Mouse (Mus musculus) heart, postnatal 0 days (tissue): ENCODE measurements at regions not wholly inside any gene's neighbourhood (a gene's known extent, or its start where the extent isn't known, plus 50 kb on each side); places are given as distances from the start of the nearest gene placed in this dataset.

Source experiments
- ATAC-seq: fragments of 200-750 bp; cut with Nextera tagmentation; 2 replicates; pipeline ENCODE4 v1.8.0; 2017; ENCODE audit warnings: low read depth, moderate number of reproducible peaks, moderate library complexity; ENCODE audit not compliant: insufficient read depth
- DNase-seq: peaks from one replicate; pipeline ENCODE4 v3.0.0-alpha.2; 2016; ENCODE audit warnings: low spot score
- H3K27ac ChIP-seq: fragments of 300-500 bp; sonication (generic); 2 replicates; pipeline ENCODE4 v1.5.1; 2014; ENCODE audit warnings: low read depth, mild to moderate bottlenecking
- H3K27me3 ChIP-seq: fragments of 300-500 bp; sonication (generic); 2 replicates; pipeline ENCODE4 v1.6.1; 2014; ENCODE audit warnings: low read length, mixed read lengths; ENCODE audit not compliant: control insufficient read depth, insufficient read depth
- H3K36me3 ChIP-seq: fragments of 300-500 bp; sonication (generic); replicated peaks from 2 replicates; pipeline ENCODE4 v1.6.1; 2014; ENCODE audit warnings: low read length, mixed read lengths; ENCODE audit not compliant: control insufficient read depth, insufficient read depth
- H3K4me1 ChIP-seq: fragments of 300-500 bp; sonication (generic); 2 replicates; pipeline ENCODE4 v1.6.1; 2014; ENCODE audit warnings: antibody characterized with exemption; ENCODE audit not compliant: control insufficient read depth, insufficient read depth
- H3K4me2 ChIP-seq: fragments of 300-500 bp; sonication (generic); 2 replicates; pipeline ENCODE4 v1.6.1; 2014; ENCODE audit warnings: low read depth, mild to moderate bottlenecking, low read length, moderate library complexity
- H3K4me3 ChIP-seq: fragments of 300-500 bp; sonication (generic); 2 replicates; pipeline ENCODE4 v1.5.1; 2014; ENCODE audit warnings: low read depth, low read length
- H3K9ac ChIP-seq: fragments of 300-500 bp; sonication (generic); replicated peaks from 2 replicates; pipeline ENCODE4 v1.6.1; 2014; ENCODE audit warnings: low read depth, low read length, mixed read lengths
- H3K9me3 ChIP-seq: fragments of 300-500 bp; sonication (generic); replicated peaks from 2 replicates; pipeline ENCODE4 v1.6.1; 2016; ENCODE audit warnings: low read length; ENCODE audit not compliant: control insufficient read depth
- CTCF ChIP-seq: IDR thresholded peaks from 2 replicates; pipeline ENCODE4 v1.5.1; 2016; ENCODE audit warnings: antibody characterized with exemption, control low read depth, low read depth
- EP300 ChIP-seq: IDR thresholded peaks from 2 replicates; pipeline ENCODE4 v1.6.1; 2016; ENCODE audit warnings: antibody characterized with exemption, low read depth
- WGBS: fragments of 180-500 bp; shearing (Covaris S2); extraction: QIAGEN DNeasy Blood & Tissue Kit; methylation state at CpG from one replicate; pipeline ENCODE4 v1.1.7; 2014; 5-methylcytosine and 5-hydroxymethylcytosine counted together

DNA sequence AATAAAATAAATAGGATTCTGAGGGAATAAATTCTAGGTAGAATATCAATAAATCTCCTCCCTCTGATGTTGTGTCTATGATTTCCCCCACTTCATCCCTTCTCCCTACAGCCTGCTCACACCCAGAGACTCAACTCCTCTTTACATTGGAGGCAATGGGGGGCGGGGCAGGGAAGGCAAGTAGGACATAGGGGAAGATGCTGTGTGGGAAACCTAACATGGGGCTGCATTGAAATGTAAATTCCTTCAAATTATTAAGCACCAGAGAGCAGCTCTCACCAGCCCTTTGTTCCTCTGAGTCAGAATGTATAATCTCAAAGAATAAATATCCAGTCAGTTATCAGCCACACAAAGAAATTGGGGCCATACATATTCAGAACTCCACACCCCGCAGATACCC is 91.6 kb downstream of the Nuf2 start:
- no peak overlapping the region for H3K4me3 ChIP-seq
- H3K4me2 ChIP-seq, result no peak overlapping the region
- no peaks in the 10 kb centered on the region for H3K36me3 ChIP-seq
- ATAC-seq, result no peak
- 77% methylated on average over 2 of the region's 2 CpGs for WGBS
- H3K9me3 ChIP-seq, result no peaks in the 10 kb centered on the region
- no peak overlapping the region for H3K9ac ChIP-seq
- H3K27me3 ChIP-seq, result no peaks in the 10 kb centered on the region
- no peak overlapping the region for H3K27ac ChIP-seq
- no peak for TF ChIP-seq CTCF
- no peak for TF ChIP-seq EP300
- no peak for DNase-seq
- no peaks in the 10 kb centered on the region for H3K4me1 ChIP-seq

DNA sequence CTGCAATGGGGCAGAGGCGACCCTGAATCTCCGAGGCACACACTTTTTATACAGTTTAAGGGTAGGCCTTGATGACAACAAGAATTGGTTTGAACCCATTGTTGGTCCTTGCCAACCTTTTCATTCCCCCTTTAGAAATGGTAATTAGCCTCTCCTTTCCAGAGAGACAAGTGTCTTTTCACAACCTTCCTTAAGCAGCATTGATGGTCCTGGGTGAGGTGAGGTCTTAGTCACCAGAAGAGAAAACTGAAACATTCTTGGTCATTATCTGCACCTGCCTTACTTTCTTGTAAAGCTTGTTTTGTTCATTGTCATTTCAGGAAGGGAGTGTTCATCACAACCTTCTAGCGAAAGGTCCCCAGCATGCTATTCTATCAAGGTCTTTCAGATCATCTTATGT is 93.3 kb downstream of the Nuf2 start:
- 84% methylated on average over 3 of the region's 3 CpGs for WGBS
- H3K27me3 ChIP-seq, result no peaks in the 10 kb centered on the region

DNA sequence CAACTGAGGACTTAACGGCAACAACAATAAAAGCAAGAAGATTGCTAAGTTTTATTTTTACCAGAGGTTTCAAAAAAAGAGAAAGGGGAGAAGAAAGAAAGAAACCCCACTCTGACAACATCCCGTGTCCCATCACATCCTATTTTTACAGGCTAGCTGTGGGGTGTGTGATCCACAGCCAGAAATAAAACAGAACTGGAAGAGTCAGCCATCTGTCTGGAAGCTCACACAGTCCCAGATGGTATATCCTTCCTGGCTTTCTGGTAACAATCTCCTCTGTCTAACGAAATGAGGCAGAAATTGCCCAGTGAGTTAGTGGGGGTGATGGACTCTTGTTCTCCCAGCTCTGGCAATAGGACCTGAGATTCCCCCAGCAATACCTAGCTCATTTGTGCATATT is 108.9 kb downstream of the Nuf2 start:
- no peak for TF ChIP-seq CTCF
- no peak for TF ChIP-seq EP300
- Histone ChIP-seq H3K9ac (no peak overlapping the region), H3K9me3 (no peaks in the 10 kb centered on the region), H3K4me2 (no peak overlapping the region), H3K27ac (no peak overlapping the region), H3K27me3 (no peaks in the 10 kb centered on the region), H3K4me1 (no peaks in the 10 kb centered on the region), H3K36me3 (no peaks in the 10 kb centered on the region), H3K4me3 (no peak overlapping the region)
- ATAC-seq, result no peak
- 58% methylated on average over 3 of the region's 3 CpGs for WGBS
- DNase-seq, result no peak

More for the DNA sequence above, 93.3 kb downstream of the Nuf2 start:
- DNase-seq (no peak), ATAC-seq (no peak)
- Histone ChIP-seq H3K36me3 (no peaks in the 10 kb centered on the region), H3K9me3 (no peaks in the 10 kb centered on the region), H3K4me3 (no peak overlapping the region), H3K4me2 (no peak overlapping the region), H3K9ac (no peak overlapping the region), H3K27ac (no peak overlapping the region), H3K4me1 (no peaks in the 10 kb centered on the region)
- no peak for TF ChIP-seq EP300
- TF ChIP-seq CTCF, result no peak

DNA sequence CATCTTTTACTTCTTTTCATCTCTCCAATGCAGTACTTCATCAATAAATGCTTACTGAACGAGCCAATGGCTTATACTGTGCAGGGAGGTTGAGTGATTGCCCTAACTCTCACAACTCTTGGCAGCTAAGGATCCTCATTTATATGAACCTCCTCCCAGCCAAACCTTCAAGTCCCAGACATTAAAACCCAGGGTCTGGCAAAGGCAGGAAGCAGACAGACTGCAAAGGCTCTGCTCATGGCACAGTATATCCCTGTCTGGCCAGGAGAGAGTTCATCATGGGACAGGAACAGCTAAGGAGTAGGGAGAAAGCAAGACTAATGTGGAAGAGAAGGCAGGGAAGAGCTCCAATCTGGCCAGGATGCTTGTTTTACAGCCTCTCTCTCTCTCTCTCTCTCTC is 109.6 kb downstream of the Nuf2 start:
- H3K9ac ChIP-seq, result no peak overlapping the region
- no peaks in the 10 kb centered on the region for H3K27me3 ChIP-seq
- no peak for DNase-seq
- H3K36me3 ChIP-seq, result no peaks in the 10 kb centered on the region
- no peak overlapping the region for H3K4me3 ChIP-seq
- ATAC-seq, result no peak
- WGBS, result 67% methylated on average over 1 of the region's 1 CpGs
- H3K9me3 ChIP-seq, result no peaks in the 10 kb centered on the region
- no peak overlapping the region for H3K27ac ChIP-seq
- H3K4me2 ChIP-seq, result no peak overlapping the region
- TF ChIP-seq CTCF, result no peak
- no peaks in the 10 kb centered on the region for H3K4me1 ChIP-seq

DNA sequence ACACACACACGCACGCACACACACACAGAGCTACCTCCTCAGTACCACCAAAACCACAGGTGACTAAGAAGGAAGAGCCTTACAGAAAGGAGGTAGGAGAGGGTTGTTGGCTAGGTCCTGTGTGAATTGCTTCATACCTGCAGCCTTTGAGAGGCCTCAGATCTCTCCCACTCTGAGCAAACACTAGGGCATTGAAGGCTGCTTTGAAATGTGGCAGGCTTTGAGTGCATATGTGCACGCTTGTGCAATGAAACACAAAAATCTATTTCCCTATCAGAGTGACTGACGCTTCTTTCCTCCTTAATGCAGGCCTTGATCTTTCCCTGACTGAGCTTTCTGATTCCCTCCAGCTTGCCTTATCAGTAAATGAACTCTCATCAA is 112.6 kb downstream of the Nuf2 start:
- TF ChIP-seq CTCF, result no peak
- TF ChIP-seq EP300, result no peak
- Histone ChIP-seq H3K4me3 (no peak overlapping the region), H3K27ac (no peak overlapping the region), H3K27me3 (no peaks in the 10 kb centered on the region), H3K9ac (no peak overlapping the region), H3K4me1 (no peaks in the 10 kb centered on the region), H3K36me3 (no peaks in the 10 kb centered on the region), H3K4me2 (no peak overlapping the region), H3K9me3 (no peaks in the 10 kb centered on the region)
- WGBS, result 78% methylated on average over 4 of the region's 4 CpGs
- DNase-seq (no peak), ATAC-seq (no peak)

DNA sequence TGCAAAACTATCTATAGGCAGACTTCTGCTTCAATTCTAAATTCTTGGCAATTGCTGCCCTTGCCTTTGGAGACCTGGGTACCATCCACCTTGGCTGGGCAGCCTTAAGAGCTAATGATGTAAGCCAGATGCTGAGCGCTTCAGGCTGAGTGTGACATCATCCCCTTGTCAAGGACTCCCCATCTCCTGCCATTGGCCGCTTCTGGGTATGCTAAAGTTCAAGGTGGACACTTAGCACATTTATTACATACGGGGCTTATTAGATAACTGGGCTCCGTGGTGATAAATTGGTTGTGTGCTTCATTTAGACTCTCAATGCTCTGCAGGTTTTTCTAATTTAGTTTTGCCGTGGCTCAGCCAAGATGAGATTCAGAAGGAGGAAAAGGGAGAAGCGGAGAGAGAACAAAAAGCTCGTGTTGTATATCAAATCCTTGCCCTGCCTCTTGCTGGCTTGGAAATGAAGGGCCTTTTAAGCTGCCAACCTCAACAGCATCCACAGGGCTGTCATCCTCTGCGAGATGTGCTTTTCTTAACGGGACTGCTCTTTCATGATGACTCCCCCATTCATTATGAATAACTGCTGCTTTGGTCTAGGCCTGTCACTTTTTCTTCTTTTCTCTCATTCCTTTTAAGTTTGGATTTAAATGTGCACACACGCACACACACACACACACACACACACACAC is 113.1 kb downstream of the Nuf2 start:
- Histone ChIP-seq H3K4me2 (no peak overlapping the region), H3K27me3 (no peaks in the 10 kb centered on the region), H3K9me3 (no peaks in the 10 kb centered on the region), H3K4me1 (no peaks in the 10 kb centered on the region), H3K4me3 (no peak overlapping the region), H3K36me3 (no peaks in the 10 kb centered on the region), H3K9ac (no peak overlapping the region), H3K27ac (no peak overlapping the region)
- TF ChIP-seq EP300, result no peak
- no peak for TF ChIP-seq CTCF
- DNase-seq (no peak), ATAC-seq (no peak)
- WGBS, result 66% methylated on average over 10 of the region's 10 CpGs
